Comparison of ENCODE assay signal across 10 mouse cellular contexts in the genomic region with DNA sequence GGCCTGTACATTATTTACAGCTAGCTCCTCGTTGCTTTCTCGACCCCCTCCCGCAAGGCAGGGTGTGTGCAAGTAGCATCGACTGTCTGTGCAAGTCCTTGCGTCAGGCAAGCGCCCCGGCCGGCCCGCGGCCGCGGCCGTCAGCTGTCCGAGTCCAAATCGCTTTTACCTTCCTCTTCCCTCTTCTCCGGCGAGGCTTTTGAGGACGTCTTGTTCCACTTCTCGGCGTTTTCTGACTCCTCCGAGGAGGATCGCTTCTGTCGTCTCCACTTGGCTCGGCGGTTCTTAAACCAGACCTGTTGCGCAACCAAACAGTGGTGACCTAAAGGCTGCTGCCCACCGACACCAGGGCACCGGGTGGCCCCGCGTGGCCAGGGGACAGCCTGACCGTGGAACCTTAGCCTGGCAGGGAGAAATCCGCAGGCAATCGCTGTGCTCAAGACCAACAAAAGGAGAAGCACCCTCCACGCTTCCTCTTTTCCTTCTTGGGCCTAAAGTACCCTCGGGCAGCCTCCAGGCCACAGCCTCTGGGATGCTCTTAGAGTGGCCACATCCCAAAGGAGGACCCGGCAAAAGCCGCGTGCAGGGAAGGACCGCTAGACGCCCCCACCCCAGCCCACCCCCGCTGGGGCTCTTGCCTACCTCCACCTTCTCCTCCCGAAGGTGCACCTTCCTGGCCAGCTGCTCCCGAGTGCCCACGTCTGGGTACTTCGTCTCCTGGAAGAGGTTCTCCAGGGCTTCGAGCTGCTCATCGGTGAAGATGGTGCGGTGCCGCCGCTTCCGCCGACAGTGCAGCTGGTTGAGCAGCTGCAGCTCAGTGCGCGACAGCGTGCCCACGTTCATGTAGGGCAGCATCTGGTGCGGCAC. TPM values are rescaled to one million over a fixed set of nuclear protein-coding genes. Genes with fewer than 3 reads are reported as not detected.
DNase-seq lines count a peak whose midpoint lies in the region; ATAC-seq and TF ChIP-seq lines count a peak whose summit lies in the region.
"Had no signal": no experiment of that assay in that cellular context is flagged by ENCODE, and none has a peak within 500 bp of the region (broad histone marks: within the 10 kb centered on the region; RNA-seq: fewer than 3 reads in every experiment).

No protein-coding gene starts in this region.

- no peaks in the 10 kb centered on the region for H3K36me3 ChIP-seq in lung, embryonic 16.5 days (ENCODE audit: control insufficient read depth, insufficient read depth, low read length)
- H3K36me3 ChIP-seq in intestine, postnatal 0 days (ENCODE audit: control insufficient read depth, insufficient read depth) = no peaks in the 10 kb centered on the region
- H3K36me3 ChIP-seq in neural tube, embryonic 13.5 days = no peaks in the 10 kb centered on the region

- peaks cover 76% of the 10 kb centered on the region for H3K27me3 ChIP-seq in lung, embryonic 16.5 days (ENCODE audit: control insufficient read depth, insufficient read depth, low read depth, low read length)
- H3K27me3 ChIP-seq in intestine, postnatal 0 days (replicated peaks; ENCODE audit: control insufficient read depth, insufficient read depth, low read length) = peaks cover 74% of the 10 kb centered on the region
- peaks cover 96% of the 10 kb centered on the region for H3K27me3 ChIP-seq in neural tube, embryonic 13.5 days

- no peak overlapping the region for H3K27ac ChIP-seq in lung, embryonic 16.5 days (ENCODE audit: low read length)
- H3K27ac ChIP-seq in embryonic fibroblast, embryonic 13.5 days (ENCODE audit: insufficient read depth, low read length) = no peak overlapping the region
- H3K27ac ChIP-seq in intestine, postnatal 0 days (ENCODE audit: low read depth, low read length) = no peak overlapping the region
- no peak overlapping the region for H3K27ac ChIP-seq in neural tube, embryonic 13.5 days (replicated peaks)

- WGBS in lung, embryonic 16.5 days = 2% methylated on average over 57 of the region's 57 CpGs
- 4% methylated on average over 57 of the region's 57 CpGs for WGBS in intestine, postnatal 0 days
- 1% methylated on average over 57 of the region's 57 CpGs for WGBS in neural tube, embryonic 13.5 days

- no peak overlapping the region for H3K9ac ChIP-seq in lung, embryonic 16.5 days (ENCODE audit: low read length)
- no peak overlapping the region for H3K9ac ChIP-seq in intestine, postnatal 0 days (ENCODE audit: low read depth, low read length)
- H3K9ac ChIP-seq in neural tube, embryonic 13.5 days = no peak overlapping the region

- H3K4me2 ChIP-seq in lung, embryonic 16.5 days (ENCODE audit: low read depth, low read length) = peak overlapping the region; percentile 9; the same call in 1 of the 2 replicates
- peak overlapping the region; percentile 95 for H3K4me2 ChIP-seq in intestine, postnatal 0 days (replicated peaks; ENCODE audit: low read depth)
- H3K4me2 ChIP-seq in neural tube, embryonic 13.5 days = peak overlapping the region; percentile 64

- intact Hi-C loops in left cerebral cortex, postnatal 36 days (cut with DNase I) = loop anchor here (10.0 kb wide), 1 partner anchor 143 kb away; no protein-coding TSS in a partner anchor

- no peak for TF ChIP-seq POLR2A in embryonic fibroblast, embryonic 13.5 days (IDR thresholded peaks at IDR 0.05; ENCODE audit: low read depth, low read length)

- no peak for ATAC-seq in lung, embryonic 16.5 days (ENCODE audit: low read depth)
- no peak for ATAC-seq in intestine, postnatal 0 days
- ATAC-seq in neural tube, embryonic 13.5 days (ENCODE audit: low read depth) = no peak

- H3K4me3 ChIP-seq in lung, embryonic 16.5 days (ENCODE audit: low read length) = peak overlapping the region; percentile 21
- H3K4me3 ChIP-seq in embryonic fibroblast, embryonic 13.5 days (ENCODE audit: insufficient read depth, low read length) = peak overlapping the region; percentile 44
- peak overlapping the region; percentile 61 for H3K4me3 ChIP-seq in intestine, postnatal 0 days (ENCODE audit: low read depth, low read length)
- peak overlapping the region; percentile 39; the same call in 1 of the 2 replicates for H3K4me3 ChIP-seq in neural tube, embryonic 13.5 days

- no peak for DNase-seq in lung, postnatal 14 days
- DNase-seq in spleen, adult 18-20 months = no peak
- DNase-seq in left cerebral cortex, postnatal 36 days (ENCODE audit: low spot score in 2 of 2) = no peak
- no peak for DNase-seq in gastrocnemius, adult 18-20 months (ENCODE audit: low spot score)

- TF ChIP-seq CTCF in embryonic fibroblast, embryonic 13.5 days (IDR thresholded peaks at IDR 0.05; ENCODE audit: borderline replicate concordance, insufficient read depth, low read length) = no peak
- TF ChIP-seq CTCF in intestine, postnatal 0 days (IDR thresholded peaks at IDR 0.05; ENCODE audit: low read depth) = no peak

- no peaks in the 10 kb centered on the region for H3K9me3 ChIP-seq in lung, embryonic 16.5 days (ENCODE audit: control insufficient read depth, low read length)
- no peaks in the 10 kb centered on the region for H3K9me3 ChIP-seq in intestine, postnatal 0 days (ENCODE audit: control insufficient read depth)
- H3K9me3 ChIP-seq in neural tube, embryonic 13.5 days = no peaks in the 10 kb centered on the region

- peaks cover 10% of the 10 kb centered on the region for H3K4me1 ChIP-seq in lung, embryonic 16.5 days (replicated peaks; ENCODE audit: control insufficient read depth, insufficient read depth, low read length)
- H3K4me1 ChIP-seq in embryonic fibroblast, embryonic 13.5 days (ENCODE audit: control insufficient read depth, insufficient read depth, low read length) = no peaks in the 10 kb centered on the region
- peaks cover 2% of the 10 kb centered on the region; the same call in 1 of the 2 replicates for H3K4me1 ChIP-seq in intestine, postnatal 0 days (replicated peaks; ENCODE audit: control insufficient read depth, insufficient read depth, low read length)
- H3K4me1 ChIP-seq in neural tube, embryonic 13.5 days (replicated peaks) = peaks cover 45% of the 10 kb centered on the region

RNA-seq across cellular contexts. Expression of a gene that starts 1.5 kb away (rescaled TPM):
- 0.23 and 0.31 TPM in 2 replicates for polyA plus RNA-seq in lung, embryonic 16.5 days (2015; fragmentation: Nextera tagmentation; extraction: Ambion mirVana)
- polyA plus RNA-seq in embryonic fibroblast, embryonic 13.5 days (2011; ENCODE audit: insufficient read length, low read depth, missing spikeins) = 1.9 and 2.2 TPM in 2 replicates
- polyA plus RNA-seq in intestine, postnatal 0 days (2015; fragmentation: Nextera tagmentation; extraction: Ambion mirVana) = 0.20 TPM in 1 of 2 replicates, not detected in the other
- not detected in 2 replicates for polyA plus RNA-seq in neural tube, embryonic 13.5 days (2015; fragmentation: Nextera tagmentation; extraction: Ambion mirVana)
- not detected for total RNA-seq in left cerebral cortex, postnatal 36 days (2021)
- total RNA-seq in gastrocnemius, adult 18-20 months (2021) = not detected
- total RNA-seq: adrenal gland, postnatal 36 days; liver, adult 2 months had no signal
- polyA plus RNA-seq: liver, adult 2 months had no signal

Comparison
In these comparisons a context has a peak if more than half of its experiments do, and no peak if none do; other contexts are left out.
1. H3K4me2 ChIP-seq: peak in every context shown above with its lines; median percentile 95 in intestine, postnatal 0 days; 64 in neural tube, embryonic 13.5 days; 9 in lung, embryonic 16.5 days.